Mouse (Mus musculus): ENCODE data around the gene Taldo1. TPM values are rescaled to one million over a fixed set of nuclear protein-coding genes. Genes with fewer than 3 reads are reported as not detected.

The Taldo1 gene
- polyA plus RNA-seq, 1 experiment = 235 TPM

GRCm38 (mm10) chr7:141451928-141452327, 59.9 kb downstream of the Taldo1 start:
- H3K27ac ChIP-seq (ENCODE audit: control insufficient read depth, insufficient read depth, low read length) = no peak overlapping the region
- peaks cover 25% of the 10 kb centered on the region for H3K4me1 ChIP-seq (replicated peaks; ENCODE audit: control insufficient read depth, insufficient read depth, low read length)
- no peaks in the 10 kb centered on the region for H3K27me3 ChIP-seq (ENCODE audit: control insufficient read depth, insufficient read depth, low read length)
- DNase-seq = no peak
- TF ChIP-seq POLR2A (IDR thresholded peaks at IDR 0.05; ENCODE audit: control insufficient read depth, extremely low read depth, insufficient read depth, low read length, poor library complexity) = no peak
- TF ChIP-seq CTCF (IDR thresholded peaks at IDR 0.05; ENCODE audit: borderline replicate concordance, control insufficient read depth, extremely low read depth, insufficient read depth, low read length, poor library complexity) = no peak
- no peak overlapping the region for H3K4me3 ChIP-seq (ENCODE audit: control insufficient read depth, insufficient read depth, low read length)
- H3K36me3 ChIP-seq (ENCODE audit: control insufficient read depth, insufficient read depth, low read length) = peaks cover 3% of the 10 kb centered on the region; the same call in 1 of the 2 replicates

Other genes with a start within 250 kb of the Taldo1 start
- gene Rnh1, start 219.3 kb upstream of the Taldo1 start, polyA plus RNA-seq (2012; rRNA removed) = 59.0 and 75.9 TPM in 2 replicates
- 65.6 and 77.9 TPM in 2 replicates for gene Hras, start 198.2 kb upstream of the Taldo1 start, polyA plus RNA-seq (2012; rRNA removed)
- 7.1 and 7.4 TPM in 2 replicates for gene Lrrc56, start 198.0 kb upstream of the Taldo1 start, polyA plus RNA-seq (2012; rRNA removed)
- 4.6 and 5.5 TPM in 2 replicates for gene Lmntd2, start 178.1 kb upstream of the Taldo1 start, polyA plus RNA-seq (2012; rRNA removed)
- 29.8 TPM in 2 replicates for gene Rassf7, start 176.3 kb upstream of the Taldo1 start, polyA plus RNA-seq (2012; rRNA removed)
- 64.1 and 80.2 TPM in 2 replicates for gene Phrf1, start 163.4 kb upstream of the Taldo1 start, polyA plus RNA-seq (2012; rRNA removed)
- gene Irf7, start 125.7 kb upstream of the Taldo1 start, polyA plus RNA-seq (2012; rRNA removed) = 219 and 278 TPM in 2 replicates
- 2.2 and 2.7 TPM in 2 replicates for gene Cdhr5, start 115.4 kb upstream of the Taldo1 start, polyA plus RNA-seq (2012; rRNA removed)
- 10.3 and 10.6 TPM in 2 replicates for gene Sct, start 113.1 kb upstream of the Taldo1 start, polyA plus RNA-seq (2012; rRNA removed)
- gene Drd4, start 100.2 kb upstream of the Taldo1 start, polyA plus RNA-seq (2012; rRNA removed) = 0.18 and 0.47 TPM in 2 replicates
- 34.9 and 40.2 TPM in 2 replicates for gene Deaf1, start 64.5 kb upstream of the Taldo1 start, polyA plus RNA-seq (2012; rRNA removed)
- gene Tmem80, start 64.5 kb upstream of the Taldo1 start, polyA plus RNA-seq (2012; rRNA removed) = 78.1 and 81.8 TPM in 2 replicates
- gene Eps8l2, start 53.3 kb upstream of the Taldo1 start, polyA plus RNA-seq (2012; rRNA removed) = 20.2 and 25.4 TPM in 2 replicates
- 98.1 and 104 TPM in 2 replicates for gene Gatd1, start 21.9 kb downstream of the Taldo1 start, polyA plus RNA-seq (2012; rRNA removed)
- gene Cend1, start 37.3 kb downstream of the Taldo1 start, polyA plus RNA-seq (2012; rRNA removed) = 0.43 and 0.63 TPM in 2 replicates
- gene Slc25a22, start 45.7 kb downstream of the Taldo1 start, polyA plus RNA-seq (2012; rRNA removed) = 114 and 128 TPM in 2 replicates
- 109 and 133 TPM in 2 replicates for gene Pidd1, start 51.8 kb downstream of the Taldo1 start, polyA plus RNA-seq (2012; rRNA removed)
- gene Rplp2, start 55.2 kb downstream of the Taldo1 start, polyA plus RNA-seq (2012; rRNA removed) = 674 and 750 TPM in 2 replicates
- gene Pnpla2, start 63.0 kb downstream of the Taldo1 start, polyA plus RNA-seq (2012; rRNA removed) = 256 and 296 TPM in 2 replicates
- gene Cracr2b, start 68.9 kb downstream of the Taldo1 start, polyA plus RNA-seq (2012; rRNA removed) = 10.0 and 14.9 TPM in 2 replicates
- 132 and 186 TPM in 2 replicates for gene Cd151, start 75.2 kb downstream of the Taldo1 start, polyA plus RNA-seq (2012; rRNA removed)
- gene Polr2l, start 82.9 kb downstream of the Taldo1 start, polyA plus RNA-seq (2012; rRNA removed) = 31.1 and 39.3 TPM in 2 replicates
- 36.9 and 45.1 TPM in 2 replicates for gene Tspan4, start 83.0 kb downstream of the Taldo1 start, polyA plus RNA-seq (2012; rRNA removed)
- gene Chid1, start 147.7 kb downstream of the Taldo1 start, polyA plus RNA-seq (2012; rRNA removed) = 26.5 and 36.8 TPM in 2 replicates
- gene Ap2a2, start 170.0 kb downstream of the Taldo1 start, polyA plus RNA-seq (2012; rRNA removed) = 40.9 and 45.7 TPM in 2 replicates

Measured in thymus, adult 2 months (tissue).